Mouse (Mus musculus): ENCODE data around the gene Opcml.

DNA sequence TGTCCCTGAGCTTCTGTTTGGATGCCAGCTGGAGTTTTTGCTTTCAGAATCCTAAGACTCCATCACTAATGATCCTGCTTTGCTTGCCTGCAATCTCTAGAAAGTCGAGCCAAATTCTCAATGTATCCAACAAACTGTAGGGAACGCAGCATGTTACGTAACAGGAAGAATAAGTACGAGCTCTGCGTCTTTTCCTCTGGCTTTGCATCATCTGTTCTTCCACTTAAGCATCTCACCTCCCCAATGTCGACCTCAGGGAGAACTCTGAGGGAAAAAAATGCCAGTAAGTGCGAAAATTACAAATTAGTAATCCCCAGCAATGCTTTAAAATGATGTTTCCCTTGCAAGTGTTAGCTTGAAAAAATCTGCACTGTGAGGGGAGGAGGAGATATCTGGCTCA, 222.1 kb downstream of the Opcml start:
- TF ChIP-seq TCF12 (IDR thresholded peaks at IDR 0.05; ENCODE audit: insufficient read depth, poor library complexity, severe bottlenecking), result no peak
- no peak for TF ChIP-seq MAX (IDR thresholded peaks at IDR 0.05; ENCODE audit: low read depth)
- no peak for TF ChIP-seq USF1 (IDR thresholded peaks at IDR 0.05; ENCODE audit: low read depth)
- no peak for TF ChIP-seq MYOG (IDR thresholded peaks at IDR 0.05; ENCODE audit: control insufficient read depth in 1 of 3, insufficient read depth in 1 of 3, insufficient read length in 2 of 3, low read depth in 2 of 3)
- no peak for TF ChIP-seq POLR2A (IDR thresholded peaks at IDR 0.05; ENCODE audit: insufficient read length, low read depth)
- no peak for TF ChIP-seq TCF3 (IDR thresholded peaks at IDR 0.05; ENCODE audit: insufficient read length, low read depth)
- TF ChIP-seq E2F4 (IDR thresholded peaks at IDR 0.05; ENCODE audit: insufficient read depth), result no peak
- no peak for TF ChIP-seq REST (IDR thresholded peaks at IDR 0.05; ENCODE audit: insufficient read depth, insufficient read length)
- no peak for TF ChIP-seq POLR2AphosphoS2 (IDR thresholded peaks at IDR 0.05; ENCODE audit: insufficient read length, low read depth)
- no peak for TF ChIP-seq MYOD1 (IDR thresholded peaks at IDR 0.05; ENCODE audit: control insufficient read depth in 1 of 3, insufficient read length in 2 of 3, low read depth in 2 of 3)
- no peak for TF ChIP-seq CEBPB (IDR thresholded peaks at IDR 0.05; ENCODE audit: insufficient read depth, poor library complexity, severe bottlenecking)
